17 mouse cellular contexts compared by ENCODE assay signal in genomic region chr6:46612872-46613271, GRCm38 (mm10).
DNase-seq lines count a peak whose midpoint lies in the region; ATAC-seq and TF ChIP-seq lines count a peak whose summit lies in the region.
"Had no signal": no experiment of that assay in that cellular context is flagged by ENCODE, and none has a peak within 500 bp of the region (broad histone marks: within the 10 kb centered on the region; RNA-seq: fewer than 3 reads in every experiment).

No protein-coding gene starts in this region.

- no peak overlapping the region for H3K4me3 ChIP-seq in neural tube, embryonic 13.5 days
- H3K4me3 ChIP-seq in forebrain, embryonic 12.5 days (replicated peaks), result no peak overlapping the region
- H3K4me3 ChIP-seq in forebrain, postnatal 0 days (ENCODE audit: low read depth, low read length), result no peak overlapping the region
- H3K4me3 ChIP-seq in stomach, postnatal 0 days (ENCODE audit: low read depth, low read length), result no peak overlapping the region
- H3K4me3 ChIP-seq: embryonic facial prominence, embryonic 13.5 days; limb, embryonic 10.5 days; stomach, embryonic 15.5 days had no signal

- H3K4me1 ChIP-seq in neural tube, embryonic 13.5 days (replicated peaks), result peaks cover 13% of the 10 kb centered on the region
- no peaks in the 10 kb centered on the region for H3K4me1 ChIP-seq in forebrain, embryonic 12.5 days
- no peaks in the 10 kb centered on the region for H3K4me1 ChIP-seq in forebrain, postnatal 0 days (ENCODE audit: insufficient read depth)
- no peaks in the 10 kb centered on the region for H3K4me1 ChIP-seq in stomach, postnatal 0 days (replicated peaks; ENCODE audit: control insufficient read depth, insufficient read depth)
- H3K4me1 ChIP-seq: embryonic facial prominence, embryonic 13.5 days; limb, embryonic 10.5 days; stomach, embryonic 15.5 days had no signal

- 64% methylated on average over 3 of the region's 3 CpGs for WGBS in neural tube, embryonic 13.5 days
- WGBS in forebrain, embryonic 12.5 days, result 66% methylated on average over 3 of the region's 3 CpGs
- WGBS in forebrain, postnatal 0 days, result 26% methylated on average over 3 of the region's 3 CpGs
- WGBS in stomach, postnatal 0 days, result 83% methylated on average over 3 of the region's 3 CpGs

- H3K36me3 ChIP-seq in neural tube, embryonic 13.5 days, result no peaks in the 10 kb centered on the region
- H3K36me3 ChIP-seq in forebrain, embryonic 12.5 days (replicated peaks), result no peaks in the 10 kb centered on the region
- no peaks in the 10 kb centered on the region for H3K36me3 ChIP-seq in forebrain, postnatal 0 days (ENCODE audit: insufficient read depth)
- no peaks in the 10 kb centered on the region for H3K36me3 ChIP-seq in stomach, postnatal 0 days (ENCODE audit: control insufficient read depth, insufficient read depth, low read length)
- H3K36me3 ChIP-seq: embryonic facial prominence, embryonic 13.5 days; limb, embryonic 10.5 days; stomach, embryonic 15.5 days had no signal

- no peak overlapping the region for H3K4me2 ChIP-seq in neural tube, embryonic 13.5 days
- H3K4me2 ChIP-seq in forebrain, embryonic 12.5 days, result no peak overlapping the region
- H3K4me2 ChIP-seq in forebrain, postnatal 0 days (ENCODE audit: low read depth), result no peak overlapping the region
- no peak overlapping the region for H3K4me2 ChIP-seq in stomach, postnatal 0 days (replicated peaks; ENCODE audit: low read depth)
- H3K4me2 ChIP-seq: embryonic facial prominence, embryonic 13.5 days; stomach, embryonic 15.5 days had no signal

- DNase-seq in neural tube, embryonic 10.5 days (ENCODE audit: extremely low spot score, low spot score), result no peak
- DNase-seq in forebrain, postnatal 0 days, result peak; percentile 26
- DNase-seq in stomach, postnatal 0 days (ENCODE audit: low spot score), result no peak
- DNase-seq in kidney, postnatal 10 days, result no peak
- DNase-seq: adrenal gland, adult 8-10 months; cerebellum, adult 11 months; gastrocnemius, postnatal 36 days; kidney, adult 8-10 months; kidney, postnatal 36 days; liver, postnatal 0 days; lung, postnatal 14 days had no signal

- no peak for TF ChIP-seq EP300 in stomach, postnatal 0 days (optimal IDR thresholded peaks at IDR 0.05)

- no peak for TF ChIP-seq CTCF in forebrain, postnatal 0 days (IDR thresholded peaks at IDR 0.05; ENCODE audit: low read depth)
- TF ChIP-seq CTCF in stomach, postnatal 0 days (IDR thresholded peaks at IDR 0.05; ENCODE audit: low read depth), result no peak

- H3K27ac ChIP-seq in neural tube, embryonic 13.5 days (replicated peaks), result peak overlapping the region; percentile 61
- no peak overlapping the region for H3K27ac ChIP-seq in forebrain, embryonic 12.5 days
- no peak overlapping the region for H3K27ac ChIP-seq in forebrain, postnatal 0 days (ENCODE audit: low read depth, low read length)
- no peak overlapping the region for H3K27ac ChIP-seq in stomach, postnatal 0 days (replicated peaks)
- H3K27ac ChIP-seq: embryonic facial prominence, embryonic 13.5 days; limb, embryonic 10.5 days; stomach, embryonic 15.5 days had no signal

- no peak overlapping the region for H3K9ac ChIP-seq in neural tube, embryonic 13.5 days
- no peak overlapping the region for H3K9ac ChIP-seq in forebrain, embryonic 12.5 days
- no peak overlapping the region for H3K9ac ChIP-seq in forebrain, postnatal 0 days
- H3K9ac ChIP-seq in stomach, postnatal 0 days (ENCODE audit: low read length), result no peak overlapping the region
- H3K9ac ChIP-seq: embryonic facial prominence, embryonic 13.5 days; liver, postnatal 0 days; stomach, embryonic 15.5 days had no signal

- ATAC-seq in neural tube, embryonic 13.5 days (ENCODE audit: low read depth), result peak; percentile 88
- ATAC-seq in forebrain, embryonic 12.5 days (ENCODE audit: low FRiP score), result peak; percentile 72; the same call in 1 of the 2 replicates
- peak; percentile 91 for ATAC-seq in forebrain, postnatal 0 days
- no peak for ATAC-seq in stomach, postnatal 0 days (ENCODE audit: low FRiP score, low TSS enrichment)
- no peak for ATAC-seq in frontal cortex, adult (ENCODE audit: low TSS enrichment)
- ATAC-seq: liver, postnatal 0 days had no signal

- H3K9me3 ChIP-seq in neural tube, embryonic 13.5 days, result no peaks in the 10 kb centered on the region
- H3K9me3 ChIP-seq in forebrain, embryonic 12.5 days, result no peaks in the 10 kb centered on the region
- H3K9me3 ChIP-seq in forebrain, postnatal 0 days (ENCODE audit: low read length), result no peaks in the 10 kb centered on the region
- no peaks in the 10 kb centered on the region for H3K9me3 ChIP-seq in stomach, postnatal 0 days (ENCODE audit: control insufficient read depth, low read length)
- H3K9me3 ChIP-seq: embryonic facial prominence, embryonic 13.5 days; limb, embryonic 10.5 days; stomach, embryonic 15.5 days had no signal

- H3K27me3 ChIP-seq in neural tube, embryonic 13.5 days, result no peaks in the 10 kb centered on the region
- H3K27me3 ChIP-seq in forebrain, embryonic 12.5 days, result no peaks in the 10 kb centered on the region
- H3K27me3 ChIP-seq in forebrain, postnatal 0 days (ENCODE audit: insufficient read depth, low read length), result no peaks in the 10 kb centered on the region
- H3K27me3 ChIP-seq in stomach, postnatal 0 days (ENCODE audit: control insufficient read depth, insufficient read depth, low read length), result no peaks in the 10 kb centered on the region
- H3K27me3 ChIP-seq: embryonic facial prominence, embryonic 13.5 days; stomach, embryonic 15.5 days had no signal

Comparison
In these comparisons a context has a peak if more than half of its experiments do, and no peak if none do; other contexts are left out.
1. ATAC-seq: peak in neural tube, embryonic 13.5 days (single experiment), forebrain, embryonic 12.5 days (single experiment) and forebrain, postnatal 0 days (single experiment); none in stomach, postnatal 0 days (single experiment) and frontal cortex, adult (single experiment).